Mouse (Mus musculus) spleen, embryonic (tissue): ENCODE measurements at regions not wholly inside any gene's neighbourhood (a gene's known extent, or its start where the extent isn't known, plus 50 kb on each side); places are given as distances from the start of the nearest gene placed in this dataset.

ENCODE experiments used
- CTCF ChIA-PET: fragments of 350-600 bp; sonication (Branson Sonifier 250); formaldehyde crosslinking; loops from one replicate; lab custom pipeline; 2022; lab: Charles Lee

DNA sequence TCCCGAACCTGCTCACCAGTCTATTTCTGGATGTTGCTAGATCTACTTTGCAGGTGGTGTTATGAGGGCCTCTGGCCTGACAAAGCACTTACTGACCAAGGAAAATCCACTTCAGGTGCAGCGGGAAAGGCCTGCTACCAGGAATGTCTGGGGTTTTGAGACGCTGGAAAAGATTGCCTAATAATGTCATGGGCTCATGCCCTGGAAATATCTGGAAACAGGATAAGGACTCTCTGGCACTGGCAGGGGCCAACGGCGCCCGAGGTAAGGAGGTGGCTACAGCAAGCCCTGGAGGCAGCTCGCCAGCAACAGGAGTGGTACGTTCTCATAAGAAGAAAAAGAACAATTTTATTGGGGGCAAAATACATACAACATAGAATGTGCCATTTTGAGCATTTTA is 94.7 kb downstream of the Zfp36l1 start:
- CTCF ChIA-PET = interaction anchor here (0.7 to 0.8 kb wide), 2 partner anchors 33 to 416 kb away, joined by 3 read pairs; no protein-coding TSS in a partner anchor

- CTCF ChIA-PET = interaction anchor here (0.7 kb wide), 1 partner anchor 416 kb away, joined by 3 read pairs; no protein-coding TSS in a partner anchor
These were observed 95.4 kb downstream of the Zfp36l1 start for GRCm38 (mm10) chr12:80017376-80017929.

GRCm38 (mm10) chr12:80015938-80016337 is 96.9 kb downstream of the Zfp36l1 start:
- CTCF ChIA-PET = no interaction called here

DNA sequence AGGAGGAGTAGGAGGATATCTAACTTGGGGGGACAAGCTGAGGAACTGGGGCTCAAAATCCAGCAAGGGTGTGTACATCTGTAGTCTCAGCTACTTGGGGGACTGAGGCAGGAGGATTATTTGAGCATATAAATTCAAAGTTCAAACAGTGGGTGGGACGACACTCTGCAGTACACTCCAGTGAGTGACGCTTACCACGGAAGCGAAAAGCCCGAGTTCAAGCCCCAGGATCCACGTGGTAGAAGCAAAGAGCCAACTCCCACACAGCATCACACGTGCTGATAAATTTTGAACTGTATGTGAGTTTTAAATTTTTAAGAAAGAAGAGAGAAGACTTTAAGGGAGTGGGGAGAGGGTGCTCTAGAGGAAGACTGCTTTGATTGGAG is 98.2 kb downstream of the Zfp36l1 start:
- CTCF ChIA-PET = no interaction called here

- CTCF ChIA-PET = interaction anchor here (0.6 kb wide), 2 partner anchors 642 to 712 kb away, joined by 4 to 11 read pairs; no protein-coding TSS in a partner anchor
These were observed 98.8 kb downstream of the Zfp36l1 start for GRCm38 (mm10) chr12:80013904-80014597.

DNA sequence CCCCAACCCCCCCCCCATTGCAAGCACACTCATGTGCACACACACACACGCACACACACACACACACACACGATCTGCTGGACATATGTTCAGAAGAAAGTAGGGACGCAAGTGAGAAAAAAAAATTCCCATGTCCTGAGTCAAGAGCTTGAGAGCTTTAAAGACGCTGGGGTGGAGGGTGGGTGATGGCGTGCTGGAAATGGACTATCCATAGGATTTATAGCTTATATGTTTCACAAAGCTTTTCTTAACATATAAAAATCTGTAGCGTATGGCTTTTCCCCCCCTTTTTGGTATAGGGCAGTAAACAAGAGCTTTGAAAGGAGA is 99.3 kb downstream of the Zfp36l1 start:
- CTCF ChIA-PET = interaction anchor here (0.6 kb wide), 2 partner anchors 641 to 711 kb away, joined by 4 to 11 read pairs; no protein-coding TSS in a partner anchor

GRCm38 (mm10) chr12:80011916-80012315 is 100.9 kb downstream of the Zfp36l1 start:
- CTCF ChIA-PET = no interaction called here

GRCm38 (mm10) chr12:80010947-80011346 is 101.9 kb downstream of the Zfp36l1 start:
- CTCF ChIA-PET = no interaction called here

GRCm38 (mm10) chr12:80010220-80010619 is 102.6 kb downstream of the Zfp36l1 start:
- CTCF ChIA-PET = interaction anchor here (0.7 kb wide), 1 partner anchor 55 kb away, joined by 5 read pairs; no protein-coding TSS in a partner anchor

- CTCF ChIA-PET = no interaction called here
These were observed 105.0 kb downstream of the Zfp36l1 start for GRCm38 (mm10) chr12:80007849-80008248.

DNA sequence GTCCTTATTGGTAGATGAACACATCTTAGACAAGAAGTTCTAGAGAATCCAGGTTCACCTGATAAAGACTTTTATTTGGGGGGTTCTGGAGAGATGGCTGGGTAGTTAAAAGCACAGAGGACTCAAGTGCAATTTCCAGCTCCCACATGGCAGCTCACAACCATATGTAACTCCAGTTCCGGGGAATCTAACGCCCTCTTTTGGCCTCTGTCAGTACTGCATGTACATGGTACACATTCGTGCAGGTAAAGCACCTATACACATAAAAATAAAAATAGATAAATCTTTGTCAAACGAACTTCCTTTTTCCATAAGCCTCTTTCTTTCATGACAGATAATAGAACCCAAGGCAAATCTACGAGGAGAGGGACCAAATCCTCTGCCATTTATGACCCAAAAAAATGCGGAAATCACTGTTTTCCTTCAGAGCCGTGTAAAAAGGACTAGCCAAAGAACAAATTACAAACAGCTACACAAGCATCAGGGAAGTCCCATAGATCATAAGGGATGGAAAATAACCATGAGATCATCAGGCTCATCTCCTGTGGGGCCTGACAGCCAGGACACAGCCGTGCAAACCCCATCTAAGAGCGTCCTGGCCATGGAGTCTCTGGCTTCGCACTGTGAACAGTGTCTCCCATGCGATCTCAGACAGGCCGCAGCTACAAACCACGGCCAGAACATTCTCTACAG is 107.4 kb downstream of the Zfp36l1 start:
- CTCF ChIA-PET = interaction anchor here (1.0 kb wide), 2 partner anchors 100 to 112 kb away, joined by 5 to 13 read pairs; no protein-coding TSS in a partner anchor

GRCm38 (mm10) chr12:80004575-80004974 is 108.2 kb downstream of the Zfp36l1 start:
- CTCF ChIA-PET = no interaction called here

- CTCF ChIA-PET = interaction anchor here (0.7 to 0.8 kb wide), 2 partner anchors 11 to 106 kb away, joined by 4 to 13 read pairs; no protein-coding TSS in a partner anchor
These were observed 109.3 kb downstream of the Zfp36l1 start for GRCm38 (mm10) chr12:80003486-80003885.

- CTCF ChIA-PET = interaction anchor here (0.7 to 0.8 kb wide), 2 partner anchors 10 to 107 kb away, joined by 4 to 13 read pairs; no protein-coding TSS in a partner anchor
These were observed 110.2 kb downstream of the Zfp36l1 start for GRCm38 (mm10) chr12:80002474-80003125.

- CTCF ChIA-PET = no interaction called here
These were observed 111.0 kb downstream of the Zfp36l1 start for GRCm38 (mm10) chr12:80001794-80002193.

DNA sequence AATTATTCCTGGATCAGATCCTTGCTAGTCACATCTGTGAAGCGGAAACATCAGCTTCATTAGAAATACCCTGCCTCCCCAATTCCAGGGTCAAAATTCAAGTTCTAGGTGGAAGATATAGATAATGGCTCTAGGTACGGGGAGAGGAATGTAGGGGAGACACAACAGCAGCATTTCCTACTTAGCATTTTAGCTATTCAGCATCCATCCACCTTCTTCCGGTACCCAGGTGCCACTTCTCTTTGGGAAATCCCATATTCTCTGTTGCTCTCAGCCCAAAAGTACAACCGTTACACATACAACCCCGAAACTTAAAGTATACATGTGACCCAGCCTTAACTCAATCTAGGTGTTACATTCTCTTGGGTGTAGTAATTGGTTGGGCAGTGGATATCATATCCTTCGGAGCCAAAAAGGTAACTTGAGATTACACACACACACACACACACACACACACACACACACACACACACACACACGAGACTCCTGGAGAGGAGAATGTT is 112.9 kb downstream of the Zfp36l1 start:
- CTCF ChIA-PET = interaction anchor here (0.6 kb wide), 1 partner anchor 12 kb away, joined by 3 read pairs; no protein-coding TSS in a partner anchor

DNA sequence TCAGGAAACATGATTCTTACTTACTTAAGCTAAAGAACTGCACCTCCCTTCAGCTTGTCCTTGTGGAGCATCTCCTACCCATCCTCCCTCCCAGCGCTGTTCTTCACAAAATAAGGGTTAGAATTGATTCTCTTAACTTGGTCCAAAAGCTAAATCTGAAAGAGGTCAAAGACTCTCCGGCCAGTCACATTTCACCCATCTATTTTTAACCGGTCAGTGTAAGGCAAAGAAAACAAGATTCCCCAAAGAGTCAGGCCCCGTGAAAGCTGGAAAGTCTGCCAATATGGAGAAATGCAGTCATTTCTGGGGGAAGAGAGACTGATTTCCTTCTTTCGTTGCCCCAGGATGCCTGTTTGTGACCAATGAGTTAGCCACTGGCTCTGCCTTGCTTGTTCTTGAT is 114.0 kb downstream of the Zfp36l1 start:
- CTCF ChIA-PET = no interaction called here

GRCm38 (mm10) chr12:79998339-79998738 is 114.5 kb downstream of the Zfp36l1 start:
- CTCF ChIA-PET = no interaction called here

- CTCF ChIA-PET = no interaction called here
These were observed 115.6 kb downstream of the Zfp36l1 start for GRCm38 (mm10) chr12:79997201-79997600.

- CTCF ChIA-PET = interaction anchor here (0.6 to 0.7 kb wide), 2 partner anchors 23 to 378 kb away, joined by 3 to 7 read pairs; no protein-coding TSS in a partner anchor
These were observed 117.2 kb downstream of the Zfp36l1 start for GRCm38 (mm10) chr12:79995521-79996094.
